Mouse (Mus musculus) ES-E14 (cell line): ENCODE data around the gene Msrb3. TPM values are rescaled to one million over a fixed set of nuclear protein-coding genes. Genes with fewer than 3 reads are reported as not detected.

Experiments used
- DNase-seq: peaks from one replicate; pipeline ENCODE4 v3.0.0-alpha.2; 2013; ENCODE audit warnings: low read depth, low spot score
- H3K27ac ChIP-seq: 2 replicates; pipeline ENCODE4 v1.5.1; 2012; ENCODE audit warnings: low read depth, mild to moderate bottlenecking, low read length, moderate library complexity, mixed read lengths; ENCODE audit not compliant: poor library complexity, insufficient read depth, severe bottlenecking
- H3K36me3 ChIP-seq: 2 replicates; pipeline ENCODE4 v1.6.1; 2012; ENCODE audit warnings: mild to moderate bottlenecking, low read length, moderate library complexity, mixed read lengths; ENCODE audit not compliant: control insufficient read depth, poor library complexity, insufficient read depth, severe bottlenecking
- H3K4me1 ChIP-seq, 2 experiments: fragments of 150-350 bp in 1 of 2; sonication (generic) in 1 of 2; 2 replicates each; pipeline ENCODE4 v1.6.1; 2012; ENCODE audit warnings: low read length in 2 of 2, mild to moderate bottlenecking in 1 of 2, mixed read lengths in 1 of 2; ENCODE audit not compliant: control insufficient read depth in 2 of 2, insufficient read depth in 2 of 2, poor library complexity in 1 of 2
- H3K4me3 ChIP-seq, 2 experiments: fragments of 150-350 bp in 1 of 2; sonication (generic) in 1 of 2; 2 replicates each; pipeline ENCODE4 v1.5.1; 2012; ENCODE audit warnings: low read length in 2 of 2, low read depth in 1 of 2, mild to moderate bottlenecking in 1 of 2, mixed read lengths in 1 of 2; ENCODE audit not compliant: insufficient read depth in 1 of 2, poor library complexity in 1 of 2, severe bottlenecking in 1 of 2
- H3K9ac ChIP-seq: 2 replicates; pipeline ENCODE4 v1.6.1; 2012; ENCODE audit warnings: low read depth, mild to moderate bottlenecking, low read length, mixed read lengths; ENCODE audit not compliant: poor library complexity, insufficient read depth, severe bottlenecking
- H3K9me3 ChIP-seq: fragments of 150-350 bp; sonication (generic); 2 replicates; pipeline ENCODE4 v1.6.1; 2012; ENCODE audit warnings: low read depth, mild to moderate bottlenecking, low read length; ENCODE audit not compliant: control insufficient read depth, insufficient read depth
- CHD2 ChIP-seq: IDR thresholded peaks from 2 replicates; pipeline ENCODE4 v1.6.1; 2014; ENCODE audit warnings: mild to moderate bottlenecking, low read depth, low read length, inconsistent platforms
- HCFC1 ChIP-seq: IDR thresholded peaks from 2 replicates; pipeline ENCODE4 v1.6.1; 2012; ENCODE audit warnings: low read length, inconsistent platforms, borderline replicate concordance; ENCODE audit not compliant: insufficient read depth
- MAFK ChIP-seq: IDR thresholded peaks from 2 replicates; pipeline ENCODE4 v1.6.1; 2014; ENCODE audit warnings: mild to moderate bottlenecking, low read depth, low read length, inconsistent platforms; ENCODE audit not compliant: insufficient read depth
- ZC3H11A ChIP-seq: IDR thresholded peaks from 2 replicates; pipeline ENCODE4 v1.6.1; 2012; ENCODE audit warnings: low read depth, mild to moderate bottlenecking, inconsistent platforms, low read length, borderline replicate concordance
- ZNF384 ChIP-seq: IDR thresholded peaks from 2 replicates; pipeline ENCODE4 v1.6.1; 2012; ENCODE audit warnings: low read depth, low read length, inconsistent platforms
- in situ Hi-C, 2 experiments: fragments of 600-800 bp; cut with MboI; formaldehyde crosslinking; loops; one replicate each; pipeline ENCODE4 v1.15.1; 2025; ENCODE audit warnings: low sequenced_read_pairs in 2 of 2, inconsistent platforms in 1 of 2; ENCODE audit not compliant: unreplicated experiment in 2 of 2
- total RNA-seq: library from RNA; depleted of rRNA; stranded (reverse); fragments of 300-350 nt; gene quantifications from 2 replicates; pipeline ENCODE4 v1.2.3, GENCODE M21; 2012

Gene Msrb3
- total RNA-seq, 1 experiment, result 5.7 TPM

- no peak overlapping the region for H3K27ac ChIP-seq
- H3K4me1 ChIP-seq, result peaks cover 0 to 5% of the 10 kb centered on the region in 2 experiments; a peak in 1 of 4 replicates
- in situ Hi-C loops, result no loop called here
- TF ChIP-seq MAFK, result no peak
- no peak for TF ChIP-seq ZC3H11A
- TF ChIP-seq CHD2, result no peak
- TF ChIP-seq HCFC1, result no peak
- no peak for TF ChIP-seq ZNF384
- H3K9me3 ChIP-seq, result no peaks in the 10 kb centered on the region
- no peaks in the 10 kb centered on the region for H3K36me3 ChIP-seq
- DNase-seq, result no peak
- no peak overlapping the region for H3K4me3 ChIP-seq
- no peak overlapping the region for H3K9ac ChIP-seq
These were observed 3.7 kb downstream of the Msrb3 start for GRCm38 (mm10) chr10:120894978-120895898.

GRCm38 (mm10) chr10:120893938-120894337 lies 5.0 kb downstream of the Msrb3 start:
- H3K9me3 ChIP-seq, result no peaks in the 10 kb centered on the region
- no peak overlapping the region for H3K4me3 ChIP-seq
- peaks cover 0 to 5% of the 10 kb centered on the region in 2 experiments; a peak in 1 of 4 replicates for H3K4me1 ChIP-seq
- no peak overlapping the region for H3K27ac ChIP-seq
- in situ Hi-C loops, result no loop called here
- H3K36me3 ChIP-seq, result no peaks in the 10 kb centered on the region
- H3K9ac ChIP-seq, result no peak overlapping the region
- TF ChIP-seq ZNF384, result no peak
- TF ChIP-seq ZC3H11A, result no peak
- TF ChIP-seq MAFK, result no peak
- no peak for TF ChIP-seq HCFC1
- no peak for TF ChIP-seq CHD2
- no peak for DNase-seq

- no peak overlapping the region for H3K9ac ChIP-seq
- peaks cover 0 to 5% of the 10 kb centered on the region in 2 experiments; a peak in 1 of 4 replicates for H3K4me1 ChIP-seq
- TF ChIP-seq ZC3H11A (no peak), MAFK (no peak), HCFC1 (no peak)
- in situ Hi-C loops, result no loop called here
- no peak overlapping the region for H3K4me3 ChIP-seq
- H3K36me3 ChIP-seq, result no peaks in the 10 kb centered on the region
- H3K9me3 ChIP-seq, result no peaks in the 10 kb centered on the region
- H3K27ac ChIP-seq, result no peak overlapping the region
- no peak for DNase-seq
These were observed 7.8 kb downstream of the Msrb3 start for GRCm38 (mm10) chr10:120891131-120891530.

GRCm38 (mm10) chr10:120890592-120890991 lies 8.3 kb downstream of the Msrb3 start:
- H3K9ac ChIP-seq, result no peak overlapping the region
- H3K9me3 ChIP-seq, result no peaks in the 10 kb centered on the region
- peaks cover 0 to 5% of the 10 kb centered on the region in 2 experiments; a peak in 1 of 4 replicates for H3K4me1 ChIP-seq
- H3K27ac ChIP-seq, result no peak overlapping the region
- H3K4me3 ChIP-seq, result no peak overlapping the region
- in situ Hi-C loops, result no loop called here
- DNase-seq, result no peak
- TF ChIP-seq MAFK, result no peak
- H3K36me3 ChIP-seq, result no peaks in the 10 kb centered on the region

- no peak overlapping the region for H3K9ac ChIP-seq
- no peak overlapping the region for H3K4me3 ChIP-seq
- H3K36me3 ChIP-seq, result no peaks in the 10 kb centered on the region
- no peak for DNase-seq
- TF ChIP-seq CHD2, result no peak
- no peak for TF ChIP-seq HCFC1
- TF ChIP-seq MAFK, result no peak
- no peaks in the 10 kb centered on the region for H3K9me3 ChIP-seq
- no peak overlapping the region for H3K27ac ChIP-seq
- in situ Hi-C loops, result no loop called here
- 0 out of 4 replicates have a peak, but pooled peaks cover 0 to 1% of the 10 kb centered on the region in 2 experiments for H3K4me1 ChIP-seq
These were observed 10.4 kb downstream of the Msrb3 start for GRCm38 (mm10) chr10:120888531-120888930.
